Mouse (Mus musculus): ENCODE results near the gene Ptch2. TPM values are rescaled to one million over a fixed set of nuclear protein-coding genes. Genes with fewer than 3 reads are reported as not detected.
A peak's percentile ranks its signal among the peaks of the same experiment; 100 is the strongest.

The Ptch2 gene
- polyA plus RNA-seq, 1 experiment from 2014 or later = 5.6 TPM

DNA sequence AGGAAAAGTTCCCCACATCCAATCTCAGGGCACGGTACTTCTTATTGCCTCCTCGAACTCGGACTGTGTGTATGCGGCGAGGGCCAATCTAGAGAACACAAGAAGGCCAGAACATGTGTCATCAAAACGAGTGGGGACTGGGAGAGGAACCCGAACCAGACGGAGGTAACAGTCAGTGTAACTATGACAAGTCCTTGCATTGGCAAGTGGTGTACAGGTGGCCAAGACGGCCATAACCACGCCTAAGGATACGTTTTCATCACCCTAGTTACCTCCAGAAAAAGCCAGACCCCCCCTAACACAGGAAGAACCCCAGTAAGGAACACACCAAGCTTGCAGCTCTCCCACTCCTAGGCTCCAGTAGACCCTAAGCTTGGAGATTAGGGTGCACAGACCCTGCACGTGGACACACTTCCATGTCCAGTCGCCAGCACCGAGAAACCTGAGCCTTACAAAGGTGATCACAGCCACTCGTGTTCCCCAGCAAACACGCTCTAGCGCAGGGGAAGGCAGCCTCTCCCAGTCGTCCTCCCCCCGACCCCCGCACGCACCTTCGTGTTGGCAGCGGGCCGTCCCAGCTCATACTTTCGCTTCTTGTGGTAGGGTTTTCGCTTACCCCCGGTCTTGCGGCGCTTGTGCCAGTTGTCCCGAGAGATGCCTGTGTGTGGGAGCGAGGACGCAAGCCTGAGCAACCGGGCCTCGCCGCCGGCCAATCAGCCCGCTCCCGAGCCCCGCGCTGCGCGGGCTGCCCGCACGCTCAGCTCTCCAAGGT, 59.3 kb downstream of the Ptch2 start:
- peak overlapping the region; percentile 94 for H3K27ac ChIP-seq

DNA sequence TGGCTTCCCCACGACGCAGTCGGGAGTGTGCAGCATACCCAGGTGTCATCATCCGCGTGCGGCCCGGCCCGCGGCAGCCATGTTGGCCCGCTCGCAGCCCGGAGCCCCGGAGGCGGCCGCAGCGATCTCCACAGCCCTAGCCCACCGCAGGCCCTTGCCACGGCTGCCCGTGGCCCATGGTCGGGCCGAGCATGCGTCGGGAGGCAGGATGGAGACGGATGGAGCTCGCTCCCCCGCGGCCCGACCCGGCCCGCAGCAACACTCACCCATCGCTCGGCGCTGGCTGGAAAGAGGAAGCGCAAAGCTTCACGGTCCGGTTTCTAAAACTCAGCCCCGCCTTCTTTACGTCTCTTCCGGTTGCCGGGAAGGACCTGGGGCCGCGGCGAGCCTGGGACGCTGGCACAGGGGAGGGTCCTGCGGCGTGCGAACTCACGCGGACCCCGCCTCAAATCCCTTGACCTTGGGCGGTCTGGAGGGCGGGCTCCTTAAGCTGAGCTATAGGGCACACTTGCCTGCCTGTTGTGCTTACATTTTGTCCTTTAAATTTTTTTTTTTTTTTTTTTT, 60.0 kb downstream of the Ptch2 start, which contains the start of gene Rps8:
TSS of gene Rps8 (minus strand) at position 452 of the 564 bp plus-strand sequence.
- peak; percentile 95 for ATAC-seq (ENCODE audit: low FRiP score)
- Histone ChIP-seq H3K4me1 (replicated peaks; ENCODE audit: control insufficient read depth, insufficient read depth, low read length) (peaks cover 9% of the 10 kb centered on the region; the same call in 1 of the 2 replicates), H3K27me3 (ENCODE audit: control insufficient read depth, insufficient read depth, low read length) (no peaks in the 10 kb centered on the region), H3K36me3 (replicated peaks; ENCODE audit: control insufficient read depth, insufficient read depth) (peaks cover 42% of the 10 kb centered on the region), H3K4me2 (replicated peaks) (peak within 1 kb of the TSS; percentile 94), H3K4me3 (replicated peaks; ENCODE audit: low read length) (peak within 1 kb of the TSS; percentile 98), H3K27ac (peak within 1 kb of the TSS; percentile 94), H3K9me3 (ENCODE audit: control insufficient read depth, low read length) (no peaks in the 10 kb centered on the region), H3K9ac (peak within 1 kb of the TSS; percentile 97)
- WGBS = under 1% methylated on average over 52 of the region's 52 CpGs
- DNase-seq (ENCODE audit: low spot score) = peak; percentile 88

More for the DNA sequence above, 59.3 kb downstream of the Ptch2 start:
- ATAC-seq (ENCODE audit: low FRiP score) (0 out of 2 replicates have a peak, but pooled peaks have one; percentile 14), DNase-seq (ENCODE audit: low spot score) (no peak)
- no peaks in the 10 kb centered on the region for H3K27me3 ChIP-seq (ENCODE audit: control insufficient read depth, insufficient read depth, low read length)
- H3K4me2 ChIP-seq (replicated peaks) = peak overlapping the region; percentile 94
- 3% methylated on average over 44 of the region's 44 CpGs for WGBS
- H3K9me3 ChIP-seq (ENCODE audit: control insufficient read depth, low read length) = no peaks in the 10 kb centered on the region
- H3K4me1 ChIP-seq (replicated peaks; ENCODE audit: control insufficient read depth, insufficient read depth, low read length) = peaks cover 9% of the 10 kb centered on the region; the same call in 1 of the 2 replicates
- H3K36me3 ChIP-seq (replicated peaks; ENCODE audit: control insufficient read depth, insufficient read depth) = peaks cover 48% of the 10 kb centered on the region
- H3K4me3 ChIP-seq (replicated peaks; ENCODE audit: low read length) = peak overlapping the region; percentile 98
- peak overlapping the region; percentile 97 for H3K9ac ChIP-seq

DNA sequence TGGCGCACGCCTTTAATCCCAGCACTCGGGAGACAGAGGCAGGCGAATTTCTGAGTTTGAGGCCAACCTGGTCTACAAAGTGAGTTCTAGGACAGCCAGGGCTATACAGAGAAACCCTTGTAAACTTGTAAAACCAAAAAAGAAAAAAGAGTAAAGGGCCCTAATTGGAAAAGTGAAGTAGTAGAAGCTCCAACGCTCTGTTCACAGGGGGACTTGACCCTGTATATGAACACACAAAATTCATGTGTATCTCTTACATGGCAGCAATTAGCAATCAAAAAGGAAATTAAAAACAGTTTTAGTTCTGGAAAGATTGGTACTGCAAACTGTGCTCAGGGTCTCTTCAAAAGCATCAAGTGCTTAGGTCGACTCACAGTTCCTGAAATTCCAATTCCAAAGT, 60.5 kb downstream of the Ptch2 start:
- Histone ChIP-seq H3K4me3 (replicated peaks; ENCODE audit: low read length) (peak overlapping the region; percentile 98), H3K36me3 (replicated peaks; ENCODE audit: control insufficient read depth, insufficient read depth) (peaks cover 37% of the 10 kb centered on the region), H3K27ac (peak overlapping the region; percentile 94), H3K4me2 (replicated peaks) (peak overlapping the region; percentile 94), H3K4me1 (replicated peaks; ENCODE audit: control insufficient read depth, insufficient read depth, low read length) (peaks cover 9% of the 10 kb centered on the region; the same call in 1 of the 2 replicates), H3K9ac (peak overlapping the region; percentile 97), H3K27me3 (ENCODE audit: control insufficient read depth, insufficient read depth, low read length) (no peaks in the 10 kb centered on the region), H3K9me3 (ENCODE audit: control insufficient read depth, low read length) (no peaks in the 10 kb centered on the region)
- ATAC-seq (ENCODE audit: low FRiP score) (no peak), DNase-seq (ENCODE audit: low spot score) (no peak)
- WGBS = 35% methylated on average over 6 of the region's 6 CpGs

DNA sequence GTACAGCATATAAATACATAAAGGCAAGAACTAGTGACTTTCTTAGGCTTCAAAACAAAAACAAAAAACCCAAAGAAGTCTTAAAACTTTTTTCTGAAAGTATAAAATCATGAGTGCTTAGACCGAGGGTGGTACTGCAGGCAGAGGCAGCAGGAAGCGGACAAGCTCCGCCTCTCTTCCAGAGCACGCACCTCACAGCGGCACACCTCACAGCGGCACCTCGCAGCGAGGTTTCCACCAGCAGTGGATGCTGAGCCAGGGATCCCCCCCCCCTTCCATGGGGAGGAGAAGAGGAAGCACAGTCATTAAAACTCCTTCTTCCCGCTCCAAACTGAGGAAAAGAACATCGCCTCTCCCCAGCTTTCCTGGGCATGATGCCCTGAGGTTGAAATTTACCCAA, 63.8 kb downstream of the Ptch2 start:
- DNase-seq (ENCODE audit: low spot score) = no peak
- no peak overlapping the region for H3K4me2 ChIP-seq (replicated peaks)
- no peaks in the 10 kb centered on the region for H3K27me3 ChIP-seq (ENCODE audit: control insufficient read depth, insufficient read depth, low read length)
- no peak overlapping the region for H3K4me3 ChIP-seq (replicated peaks; ENCODE audit: low read length)
- peaks cover 3% of the 10 kb centered on the region; the same call in 1 of the 2 replicates for H3K4me1 ChIP-seq (replicated peaks; ENCODE audit: control insufficient read depth, insufficient read depth, low read length)
- 89% methylated on average over 10 of the region's 10 CpGs for WGBS
- H3K9ac ChIP-seq = no peak overlapping the region
- H3K9me3 ChIP-seq (ENCODE audit: control insufficient read depth, low read length) = no peaks in the 10 kb centered on the region
- ATAC-seq (ENCODE audit: low FRiP score) = no peak
- no peak overlapping the region for H3K27ac ChIP-seq
- peaks cover 7% of the 10 kb centered on the region for H3K36me3 ChIP-seq (replicated peaks; ENCODE audit: control insufficient read depth, insufficient read depth)

DNA sequence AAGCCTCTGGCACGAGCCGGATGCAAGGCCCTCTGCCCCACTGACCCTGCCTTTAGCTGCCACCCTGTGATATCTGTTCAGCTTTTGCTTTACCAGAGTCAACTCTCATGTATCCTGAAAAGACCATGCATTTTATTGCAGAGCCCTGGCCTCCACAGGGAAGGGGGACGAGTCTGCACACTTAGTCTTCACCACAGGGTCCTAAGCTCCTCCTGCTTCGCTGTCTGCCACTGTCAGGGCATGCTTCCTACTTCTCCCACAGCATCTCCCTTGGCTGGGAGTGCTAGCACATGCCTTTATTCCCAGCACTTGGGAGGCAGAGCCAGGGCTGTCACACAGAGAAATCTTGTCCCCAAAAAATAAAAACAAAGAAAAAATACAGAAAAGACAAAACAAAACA, 65.3 kb downstream of the Ptch2 start:
- 0 out of 2 replicates have a peak, but pooled peaks have one; percentile 40 for ATAC-seq (ENCODE audit: low FRiP score)
- Histone ChIP-seq H3K4me3 (replicated peaks; ENCODE audit: low read length) (no peak overlapping the region), H3K9ac (no peak overlapping the region), H3K4me2 (replicated peaks) (no peak overlapping the region), H3K27me3 (ENCODE audit: control insufficient read depth, insufficient read depth, low read length) (no peaks in the 10 kb centered on the region), H3K36me3 (replicated peaks; ENCODE audit: control insufficient read depth, insufficient read depth) (0 out of 2 replicates have a peak, but pooled peaks cover 6% of the 10 kb centered on the region), H3K27ac (no peak overlapping the region), H3K9me3 (ENCODE audit: control insufficient read depth, low read length) (no peaks in the 10 kb centered on the region), H3K4me1 (replicated peaks; ENCODE audit: control insufficient read depth, insufficient read depth, low read length) (no peaks in the 10 kb centered on the region)
- DNase-seq (ENCODE audit: low spot score) = no peak
- WGBS = 72% methylated on average over 4 of the region's 4 CpGs

Small RNA genes lying within 50 kb of the gene (microRNA-seq; reads per million reads assigned to microRNA genes)
- not detected for gene Gm22398

Other genes with a start within 250 kb of the Ptch2 start
- 5.9 and 6.0 TPM in 2 replicates for gene Zswim5, start 218.7 kb upstream of the Ptch2 start, polyA plus RNA-seq (2014; fragmentation: Nextera tagmentation; extraction: Ambion mirVana)
- gene Urod, start 101.7 kb upstream of the Ptch2 start, polyA plus RNA-seq (2014; fragmentation: Nextera tagmentation; extraction: Ambion mirVana) = 48.2 and 57.3 TPM in 2 replicates
- 21.9 and 22.1 TPM in 2 replicates for gene Hectd3, start 100.8 kb upstream of the Ptch2 start, polyA plus RNA-seq (2014; fragmentation: Nextera tagmentation; extraction: Ambion mirVana)
- 48.6 and 49.4 TPM in 2 replicates for gene Eif2b3, start 76.7 kb upstream of the Ptch2 start, polyA plus RNA-seq (2014; fragmentation: Nextera tagmentation; extraction: Ambion mirVana)
- 3.1 and 3.2 TPM in 2 replicates for gene Btbd19, start 29.6 kb downstream of the Ptch2 start, polyA plus RNA-seq (2014; fragmentation: Nextera tagmentation; extraction: Ambion mirVana)
- gene Tctex1d4, start 30.7 kb downstream of the Ptch2 start, polyA plus RNA-seq (2014; fragmentation: Nextera tagmentation; extraction: Ambion mirVana) = 0.82 and 1.6 TPM in 2 replicates
- 17.4 and 21.7 TPM in 2 replicates for gene Plk3, start 37.9 kb downstream of the Ptch2 start, polyA plus RNA-seq (2014; fragmentation: Nextera tagmentation; extraction: Ambion mirVana)
- gene Rps8, start 60.2 kb downstream of the Ptch2 start, polyA plus RNA-seq (2014; fragmentation: Nextera tagmentation; extraction: Ambion mirVana) = 549 and 672 TPM in 2 replicates
- gene Kif2c, start 86.6 kb downstream of the Ptch2 start, polyA plus RNA-seq (2014; fragmentation: Nextera tagmentation; extraction: Ambion mirVana) = 8.6 and 10.3 TPM in 2 replicates
- gene Tmem53, start 155.9 kb downstream of the Ptch2 start, polyA plus RNA-seq (2014; fragmentation: Nextera tagmentation; extraction: Ambion mirVana) = 10.0 and 11.6 TPM in 2 replicates
- 1.2 and 1.3 TPM in 2 replicates for gene Armh1, start 156.1 kb downstream of the Ptch2 start, polyA plus RNA-seq (2014; fragmentation: Nextera tagmentation; extraction: Ambion mirVana)

Data from hindbrain, embryonic 14.5 days (tissue).